18 mouse cellular contexts compared by ENCODE assay signal in genomic region chr13:59892340-59892739, GRCm38 (mm10).
DNase-seq lines count a peak whose midpoint lies in the region; ATAC-seq lines count a peak whose summit lies in the region.
"Had no signal": no experiment of that assay in that cellular context is flagged by ENCODE, and none has a peak within 500 bp of the region (broad histone marks: within the 10 kb centered on the region; RNA-seq: fewer than 3 reads in every experiment).

No protein-coding gene starts in this region.

- H3K4me2 ChIP-seq in kidney, embryonic 15.5 days = no peak overlapping the region
- H3K4me2 ChIP-seq in liver, embryonic 15.5 days = no peak overlapping the region
- H3K4me2 ChIP-seq: hindbrain, embryonic 13.5 days; midbrain, embryonic 12.5 days; stomach, embryonic 15.5 days had no signal

- H3K27me3 ChIP-seq in kidney, embryonic 15.5 days = no peaks in the 10 kb centered on the region
- no peaks in the 10 kb centered on the region for H3K27me3 ChIP-seq in liver, embryonic 15.5 days
- H3K27me3 ChIP-seq: hindbrain, embryonic 13.5 days; stomach, embryonic 15.5 days had no signal

- no peaks in the 10 kb centered on the region for H3K9me3 ChIP-seq in kidney, embryonic 15.5 days (replicated peaks)
- H3K9me3 ChIP-seq in liver, embryonic 15.5 days (replicated peaks) = no peaks in the 10 kb centered on the region
- H3K9me3 ChIP-seq: hindbrain, embryonic 13.5 days; midbrain, embryonic 12.5 days; stomach, embryonic 15.5 days had no signal

- no peak overlapping the region for H3K9ac ChIP-seq in kidney, embryonic 15.5 days
- H3K9ac ChIP-seq in liver, embryonic 15.5 days = no peak overlapping the region
- H3K9ac ChIP-seq: forebrain, postnatal 0 days; hindbrain, embryonic 13.5 days; midbrain, embryonic 12.5 days; stomach, embryonic 15.5 days had no signal

- WGBS in kidney, embryonic 15.5 days = 16% methylated on average over 9 of the region's 9 CpGs
- 54% methylated on average over 9 of the region's 9 CpGs for WGBS in liver, embryonic 15.5 days (ENCODE audit: insufficient replicate concordance)

- peak; percentile 42 for DNase-seq in embryo, embryonic 10 days (ENCODE audit: low spot score)
- DNase-seq in embryo, embryonic 10.5 days (ENCODE audit: low spot score) = no peak
- no peak for DNase-seq in kidney, postnatal 25 days
- DNase-seq in forelimb bud, embryonic 11.5 days (ENCODE audit: low read depth, low spot score) = peak; percentile 75
- no peak for DNase-seq in adrenal gland, adult 2 months
- DNase-seq in thymus, postnatal 0 days (ENCODE audit: low spot score) = no peak
- DNase-seq: cerebellum, adult 8-10 months; forebrain, postnatal 0 days; gastrocnemius, postnatal 25 days; lung, postnatal 36 days; thymus, postnatal 14 days had no signal

- H3K4me1 ChIP-seq in kidney, embryonic 15.5 days = peaks cover 36% of the 10 kb centered on the region
- H3K4me1 ChIP-seq in liver, embryonic 15.5 days (replicated peaks) = peaks cover 57% of the 10 kb centered on the region
- H3K4me1 ChIP-seq: stomach, embryonic 15.5 days had no signal

- H3K36me3 ChIP-seq in kidney, embryonic 15.5 days = no peaks in the 10 kb centered on the region
- H3K36me3 ChIP-seq in liver, embryonic 15.5 days (replicated peaks) = no peaks in the 10 kb centered on the region
- H3K36me3 ChIP-seq: hindbrain, embryonic 13.5 days; midbrain, embryonic 12.5 days; stomach, embryonic 15.5 days had no signal

- H3K27ac ChIP-seq in kidney, embryonic 15.5 days = peak overlapping the region; percentile 63
- H3K27ac ChIP-seq in liver, embryonic 15.5 days (replicated peaks) = 0 out of 2 replicates have a peak overlapping the region, but pooled peaks have one; percentile 41
- H3K27ac ChIP-seq: hindbrain, embryonic 13.5 days; midbrain, embryonic 12.5 days; stomach, embryonic 15.5 days had no signal

- no peak overlapping the region for H3K4me3 ChIP-seq in kidney, embryonic 15.5 days (replicated peaks)
- no peak overlapping the region for H3K4me3 ChIP-seq in liver, embryonic 15.5 days (replicated peaks)
- H3K4me3 ChIP-seq: erythroblast, embryonic 14.5 days; hindbrain, embryonic 13.5 days; midbrain, embryonic 12.5 days; myocyte; stomach, embryonic 15.5 days had no signal

- peak; percentile 80 for ATAC-seq in kidney, embryonic 15.5 days (replicated peaks; ENCODE audit: low FRiP score)
- no peak for ATAC-seq in liver, embryonic 15.5 days (ENCODE audit: insufficient read depth)
- ATAC-seq: forebrain, postnatal 0 days had no signal

Comparison
In these comparisons a context has a peak if more than half of its experiments do, and no peak if none do; other contexts are left out.
1. DNase-seq: peak in embryo, embryonic 10 days (single experiment) and forelimb bud, embryonic 11.5 days (single experiment); none in embryo, embryonic 10.5 days (single experiment), kidney, postnatal 25 days (0 of 2), adrenal gland, adult 2 months (single experiment) and thymus, postnatal 0 days (single experiment).